Mouse (Mus musculus): ENCODE data around the gene Gys1.

Gene Gys1

DNA sequence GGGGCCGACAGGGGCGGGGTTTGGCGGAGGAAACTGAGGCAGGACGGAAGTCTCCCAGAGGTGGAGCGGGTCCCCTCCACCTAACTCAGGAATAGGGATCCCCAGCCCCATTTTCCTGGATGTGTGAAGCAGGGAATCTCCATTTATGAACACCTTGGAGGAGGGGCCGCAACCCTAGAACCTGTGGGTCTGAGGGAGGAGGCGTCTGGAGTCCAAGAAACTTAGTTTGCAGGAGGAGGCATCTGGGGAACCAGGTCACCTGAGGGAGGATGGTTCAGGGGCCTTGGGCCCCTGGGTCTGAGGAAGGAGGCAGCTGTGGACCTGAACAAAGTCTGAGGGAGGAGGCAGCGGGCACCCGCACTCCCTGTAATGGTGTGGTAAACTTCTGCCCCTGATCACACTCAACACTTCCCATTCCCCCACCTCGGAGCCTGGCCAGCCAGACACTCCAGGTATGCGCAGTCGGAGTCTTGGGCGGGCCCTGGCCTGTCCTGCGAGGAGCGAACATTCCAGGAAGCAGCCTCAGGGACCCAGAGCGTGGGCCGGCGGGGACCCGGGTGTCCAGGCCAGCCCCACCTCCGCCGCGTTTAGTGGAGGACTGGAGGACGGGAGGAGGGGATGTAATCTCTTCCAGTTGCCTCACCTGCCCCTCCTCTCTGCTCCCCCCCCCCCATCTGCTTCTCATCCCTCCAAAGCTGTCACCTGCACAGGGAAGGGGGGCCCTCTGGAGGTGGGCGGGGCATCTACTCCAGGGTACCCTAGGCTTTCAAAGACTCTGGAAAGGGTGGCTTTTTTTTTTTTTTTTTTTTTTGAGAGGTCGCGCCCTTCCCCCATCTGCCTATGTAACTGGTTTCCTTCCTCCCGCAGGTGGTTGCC, 20.5 kb upstream of the Gys1 start:
- in situ Hi-C loops (cut with MboI; ENCODE audit: low sequenced_read_pairs) = no loop called here

DNA sequence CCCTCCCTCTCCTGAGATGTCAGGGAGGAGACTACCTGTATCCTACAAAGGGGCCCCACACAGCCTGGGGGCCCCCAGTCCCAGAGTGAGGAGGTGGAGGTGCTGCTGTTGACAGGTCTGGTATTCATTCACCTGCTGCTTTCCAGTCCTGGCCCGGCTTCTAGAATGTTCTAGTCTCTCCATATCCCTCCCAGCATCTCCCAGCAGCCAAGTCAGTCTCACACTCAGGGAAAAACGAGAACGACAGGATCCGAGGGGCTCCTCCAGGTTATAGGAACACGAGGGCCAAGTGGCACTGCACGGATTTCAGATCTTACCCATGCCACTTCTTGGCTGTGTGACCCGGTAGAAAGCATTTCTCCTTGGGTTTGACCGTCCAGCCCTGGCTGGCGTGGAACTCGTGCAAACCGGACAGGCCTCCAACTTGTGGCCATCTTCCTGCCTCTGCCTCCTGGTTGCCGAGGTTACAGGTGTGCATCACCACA, 19.9 kb upstream of the Gys1 start:
- in situ Hi-C loops (cut with MboI; ENCODE audit: low sequenced_read_pairs) = no loop called here

DNA sequence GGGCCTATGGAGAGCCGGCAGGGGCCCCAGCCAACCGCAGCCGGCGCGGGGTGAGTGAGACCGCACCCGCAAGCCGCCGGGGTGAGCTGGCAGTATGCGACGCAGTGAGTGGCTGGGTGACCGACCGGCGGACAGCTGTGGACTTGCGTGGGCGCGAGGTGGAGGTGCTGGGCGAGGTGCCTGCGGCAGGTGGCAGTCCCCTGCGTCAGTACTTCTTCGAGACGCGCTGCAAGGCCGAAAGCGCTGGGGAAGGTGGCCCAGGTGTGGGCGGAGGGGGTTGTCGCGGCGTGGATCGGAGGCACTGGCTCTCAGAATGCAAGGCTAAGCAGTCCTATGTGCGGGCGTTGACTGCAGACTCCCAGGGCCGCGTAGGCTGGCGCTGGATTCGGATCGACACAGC, 19.0 kb upstream of the Gys1 start:
- in situ Hi-C loops (cut with MboI; ENCODE audit: low sequenced_read_pairs) = no loop called here

DNA sequence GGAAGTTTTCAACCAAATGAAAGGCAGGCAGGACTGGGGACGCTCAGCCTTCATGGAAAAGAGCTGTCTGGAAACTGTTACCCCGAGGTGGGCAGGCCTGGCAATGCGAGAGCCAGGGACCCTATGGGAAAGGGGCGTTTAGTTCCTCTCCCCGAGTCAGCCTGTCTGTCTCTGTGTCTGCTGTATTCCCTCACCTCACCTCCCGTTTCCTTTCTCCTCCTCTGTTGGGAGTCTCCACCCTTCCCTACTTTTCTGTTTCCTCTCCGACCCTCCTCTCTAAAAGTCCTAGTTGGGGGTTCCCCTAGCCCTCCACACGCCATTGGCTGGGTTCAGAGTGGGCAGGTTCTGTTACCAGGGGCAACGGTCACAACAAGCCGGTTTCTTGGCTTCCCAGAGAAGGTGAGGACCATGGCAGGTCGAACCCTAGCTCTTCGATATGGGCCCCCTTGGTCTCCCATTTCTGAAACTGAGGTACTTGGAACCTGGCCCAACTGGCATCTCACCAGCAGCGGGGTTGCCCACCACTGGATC, 16.6 kb upstream of the Gys1 start:
- in situ Hi-C loops (cut with MboI; ENCODE audit: low sequenced_read_pairs) = no loop called here

DNA sequence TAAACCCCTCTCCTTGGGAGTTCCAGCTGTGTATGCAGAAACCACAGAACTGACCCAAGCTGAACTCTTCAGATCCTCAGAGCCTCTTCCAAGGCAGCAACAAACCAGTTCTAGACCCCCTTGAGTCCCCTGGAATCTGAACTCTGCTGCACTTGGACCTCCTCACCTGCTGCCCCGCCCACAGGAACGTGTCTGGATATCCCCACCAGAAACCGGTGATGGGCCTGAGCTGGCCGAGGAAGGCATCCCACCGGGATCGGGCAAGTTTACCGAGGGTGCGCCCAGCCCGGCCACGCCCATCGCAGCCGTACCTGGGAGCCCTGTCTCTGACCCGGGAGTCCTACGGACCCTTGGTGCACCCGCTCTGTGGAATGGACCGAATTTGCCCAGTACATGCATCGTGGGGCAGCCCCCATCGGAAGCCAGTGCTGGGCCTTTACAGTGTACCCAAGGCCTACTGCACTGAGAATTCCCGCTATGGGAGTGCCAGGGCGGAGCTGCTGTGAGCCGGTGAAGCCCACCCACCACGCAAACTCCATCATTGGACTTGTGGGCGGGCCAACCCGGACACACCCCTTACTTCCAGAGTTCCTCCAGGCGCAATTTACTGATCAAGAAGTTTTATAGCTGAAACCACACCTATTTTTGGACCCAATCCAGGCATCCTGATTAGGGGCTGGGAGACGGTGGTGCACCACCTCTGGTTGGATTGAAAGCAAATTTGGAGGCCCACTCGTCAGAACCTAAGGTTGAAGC, 14.6 kb upstream of the Gys1 start:
- in situ Hi-C loops (cut with MboI; ENCODE audit: low sequenced_read_pairs) = no loop called here

- in situ Hi-C loops (cut with MboI; ENCODE audit: low sequenced_read_pairs) = no loop called here
Observed at GRCm38 (mm10) chr7:45420615-45420919, 14.1 kb upstream of the Gys1 start, which contains the start of gene Lhb. Gene Lhb, plus strand, starts transcription at chr7:45420820.

DNA sequence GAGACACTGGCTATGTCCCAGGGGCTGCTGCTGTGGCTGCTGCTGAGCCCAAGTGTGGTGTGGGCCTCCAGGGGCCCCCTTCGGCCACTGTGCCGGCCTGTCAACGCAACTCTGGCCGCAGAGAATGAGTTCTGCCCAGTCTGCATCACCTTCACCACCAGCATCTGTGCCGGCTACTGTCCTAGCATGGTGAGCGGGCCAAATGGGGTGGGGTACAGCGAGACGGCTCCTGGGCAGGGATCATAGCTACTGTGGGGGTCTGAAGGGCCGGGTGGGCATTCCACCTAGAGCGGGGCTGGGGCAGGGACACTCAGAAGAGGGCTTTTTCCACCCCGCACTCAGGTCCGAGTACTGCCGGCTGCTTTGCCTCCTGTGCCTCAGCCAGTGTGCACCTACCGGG, 13.4 kb upstream of the Gys1 start:
- in situ Hi-C loops (cut with MboI; ENCODE audit: low sequenced_read_pairs) = no loop called here

- in situ Hi-C loops (cut with MboI; ENCODE audit: low sequenced_read_pairs) = no loop called here
Observed at GRCm38 (mm10) chr7:45426556-45426955, 8.1 kb upstream of the Gys1 start.

- in situ Hi-C loops (cut with MboI; ENCODE audit: low sequenced_read_pairs) = no loop called here
Observed at GRCm38 (mm10) chr7:45433835-45434202, 825 bp upstream of the Gys1 start.

DNA sequence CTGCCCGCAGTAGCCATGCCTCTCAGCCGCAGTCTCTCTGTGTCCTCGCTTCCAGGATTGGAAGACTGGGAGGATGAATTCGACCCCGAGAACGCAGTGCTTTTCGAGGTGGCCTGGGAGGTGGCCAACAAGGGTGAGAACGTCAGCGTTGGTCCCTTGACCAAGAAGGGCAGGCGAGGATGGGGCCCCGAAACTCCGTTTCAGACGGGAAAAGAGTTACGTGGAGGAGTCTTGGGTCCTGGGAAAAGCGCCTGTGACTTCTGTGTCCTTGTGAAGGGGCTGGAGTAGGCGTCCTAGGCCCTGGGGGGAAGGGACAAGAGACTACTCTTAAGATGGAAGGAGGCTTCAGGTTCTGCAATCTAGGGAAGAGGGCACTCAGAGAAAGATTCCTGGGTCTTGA, 394 bp downstream of the Gys1 start:
- in situ Hi-C loops (cut with MboI; ENCODE audit: low sequenced_read_pairs) = no loop called here

DNA sequence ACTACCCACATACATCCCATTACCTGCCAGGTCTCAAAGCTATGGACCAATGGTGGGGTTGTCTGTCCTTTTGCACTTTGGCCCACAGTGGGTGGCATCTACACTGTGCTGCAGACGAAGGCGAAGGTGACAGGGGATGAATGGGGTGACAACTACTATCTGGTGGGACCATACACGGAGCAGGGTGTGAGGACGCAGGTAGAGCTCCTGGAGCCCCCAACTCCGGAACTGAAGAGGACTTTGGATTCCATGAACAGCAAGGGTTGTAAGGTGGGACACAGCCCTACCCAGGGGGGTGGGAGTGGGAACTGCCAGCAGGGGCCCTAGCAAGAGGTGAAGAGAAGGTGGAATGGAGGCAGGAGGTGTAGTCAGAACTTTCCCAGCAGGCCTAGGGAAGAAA, 1.8 kb downstream of the Gys1 start:
- in situ Hi-C loops (cut with MboI; ENCODE audit: low sequenced_read_pairs) = no loop called here

DNA sequence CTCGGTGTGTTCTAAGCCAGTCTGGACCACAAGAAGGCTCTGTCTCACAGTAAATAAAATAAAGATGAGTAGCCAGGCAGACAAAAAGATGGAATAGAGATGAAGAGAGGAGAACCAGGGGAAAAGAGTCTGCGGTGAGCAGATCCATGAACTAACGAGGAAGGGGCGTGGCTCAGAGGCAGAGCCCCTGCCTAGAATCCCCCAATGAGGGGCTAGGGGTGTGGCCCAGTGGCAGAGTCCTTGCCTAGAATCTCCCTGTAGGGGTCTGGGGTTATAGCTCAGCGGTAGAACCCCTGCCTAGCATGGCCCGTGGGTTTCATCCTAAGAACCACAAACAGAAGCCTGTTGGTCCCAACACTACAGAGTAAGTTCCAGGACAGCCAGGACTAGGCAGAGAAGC, 2.4 kb downstream of the Gys1 start:
- in situ Hi-C loops (cut with MboI; ENCODE audit: low sequenced_read_pairs) = no loop called here

GRCm38 (mm10) chr7:45437521-45438276, 3.1 kb downstream of the Gys1 start, which contains the start of gene Ruvbl2:
Gene Ruvbl2, minus strand, starts transcription at chr7:45438096.
- in situ Hi-C loops (cut with MboI; ENCODE audit: low sequenced_read_pairs) = no loop called here

- in situ Hi-C loops (cut with MboI; ENCODE audit: low sequenced_read_pairs) = no loop called here
Observed at GRCm38 (mm10) chr7:45443526-45444420, 9.1 kb downstream of the Gys1 start.

DNA sequence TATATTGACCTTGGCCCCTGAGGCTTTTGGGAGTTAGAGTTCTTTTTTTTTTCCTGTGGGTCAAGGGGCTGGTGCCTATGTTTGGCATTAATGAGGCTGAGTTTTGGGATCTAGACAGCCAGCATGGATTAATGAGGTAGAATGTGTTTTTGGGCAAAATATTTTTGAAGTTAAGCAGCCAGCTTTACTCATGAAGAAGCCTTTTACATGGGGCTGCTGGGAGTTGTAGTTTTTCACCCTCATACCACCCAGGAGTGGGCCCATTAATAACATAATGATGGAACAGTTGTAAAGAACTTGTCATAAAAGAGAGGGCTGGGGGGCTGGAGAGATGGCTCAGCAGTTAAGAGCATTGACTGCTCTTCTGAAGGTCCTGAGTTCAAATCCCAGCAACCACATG, 11.9 kb downstream of the Gys1 start:
- in situ Hi-C loops (cut with MboI; ENCODE audit: low sequenced_read_pairs) = no loop called here

- in situ Hi-C loops (cut with MboI; ENCODE audit: low sequenced_read_pairs) = no loop called here
Observed at GRCm38 (mm10) chr7:45447325-45447990, 12.8 kb downstream of the Gys1 start.

GRCm38 (mm10) chr7:45449974-45450373, 15.3 kb downstream of the Gys1 start:
- in situ Hi-C loops (cut with MboI; ENCODE audit: low sequenced_read_pairs) = no loop called here

DNA sequence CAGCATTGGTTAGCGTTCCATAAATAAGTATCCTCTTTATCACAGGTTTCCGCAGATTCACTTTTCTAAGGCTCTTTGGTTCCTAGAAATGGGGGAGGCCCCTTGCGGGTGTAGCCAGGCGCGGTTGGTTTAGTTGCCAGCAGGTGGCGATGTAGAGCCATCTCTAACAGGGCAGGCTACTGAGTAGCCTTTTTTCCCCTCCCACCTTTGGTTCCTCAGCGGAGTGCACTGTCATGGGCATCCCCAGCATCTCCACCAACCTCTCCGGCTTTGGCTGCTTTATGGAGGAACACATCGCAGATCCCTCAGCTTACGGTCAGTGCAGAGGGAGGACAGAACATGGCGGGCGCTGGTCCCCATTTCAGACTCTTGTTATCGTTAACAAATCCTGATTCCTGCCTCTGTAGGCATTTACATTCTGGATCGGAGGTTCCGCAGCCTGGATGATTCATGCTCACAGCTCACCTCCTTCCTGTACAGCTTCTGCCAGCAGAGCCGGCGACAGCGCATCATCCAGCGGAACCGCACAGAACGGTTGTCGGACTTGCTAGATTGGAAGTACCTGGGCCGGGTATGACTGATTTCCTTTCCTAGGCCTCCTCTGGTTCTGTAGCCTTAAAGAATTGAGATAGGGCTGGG, 16.8 kb downstream of the Gys1 start:
- in situ Hi-C loops (cut with MboI; ENCODE audit: low sequenced_read_pairs) = no loop called here

- in situ Hi-C loops (cut with MboI; ENCODE audit: low sequenced_read_pairs) = no loop called here
Observed at GRCm38 (mm10) chr7:45454971-45455370, 20.3 kb downstream of the Gys1 start.

All from CH12F3 (cell line).